Mouse (Mus musculus): Measurements from ENCODE around the gene Ccdc154. TPM values are rescaled to one million over a fixed set of nuclear protein-coding genes. Genes with fewer than 3 reads are reported as not detected.

Gene Ccdc154
- polyA plus RNA-seq, 1 experiment, result 23.5 TPM

- TF ChIP-seq POLR2A (IDR thresholded peaks at IDR 0.05; ENCODE audit: control insufficient read depth, low read depth, low read length) (no peak), CTCF (IDR thresholded peaks at IDR 0.05; ENCODE audit: control insufficient read depth, insufficient read depth, insufficient replicate concordance, low read depth, low read length) (no peak)
- H3K27ac ChIP-seq (ENCODE audit: control insufficient read depth, insufficient read depth, low read depth, low read length), result no peak overlapping the region
- H3K4me3 ChIP-seq (ENCODE audit: control insufficient read depth, low read depth, low read length), result peak overlapping the region; percentile 88
These were observed 1.1 kb downstream of the Ccdc154 start for GRCm38 (mm10) chr17:25163387-25163786.

GRCm38 (mm10) chr17:25164770-25165169 is 2.5 kb downstream of the Ccdc154 start:
- Histone ChIP-seq H3K4me3 (ENCODE audit: control insufficient read depth, low read depth, low read length) (no peak overlapping the region), H3K36me3 (ENCODE audit: control insufficient read depth, insufficient read depth, low read length) (no peaks in the 10 kb centered on the region; the same call in none of the 2 replicates), H3K27ac (ENCODE audit: control insufficient read depth, insufficient read depth, low read depth, low read length) (no peak overlapping the region), H3K4me1 (ENCODE audit: control insufficient read depth, insufficient read depth, low read length) (peaks cover 17% of the 10 kb centered on the region), H3K27me3 (ENCODE audit: control insufficient read depth, insufficient read depth, low read length) (no peaks in the 10 kb centered on the region)
- no peak for TF ChIP-seq CTCF (IDR thresholded peaks at IDR 0.05; ENCODE audit: control insufficient read depth, insufficient read depth, insufficient replicate concordance, low read depth, low read length)
- no peak for TF ChIP-seq POLR2A (IDR thresholded peaks at IDR 0.05; ENCODE audit: control insufficient read depth, low read depth, low read length)

More at GRCm38 (mm10) chr17:25163387-25163786, 1.1 kb downstream of the Ccdc154 start:
- peaks cover 1% of the 10 kb centered on the region for H3K36me3 ChIP-seq (ENCODE audit: control insufficient read depth, insufficient read depth, low read length)
- H3K4me1 ChIP-seq (ENCODE audit: control insufficient read depth, insufficient read depth, low read length), result peaks cover 17% of the 10 kb centered on the region
- no peaks in the 10 kb centered on the region for H3K27me3 ChIP-seq (ENCODE audit: control insufficient read depth, insufficient read depth, low read length)

GRCm38 (mm10) chr17:25165970-25166671 is 3.9 kb downstream of the Ccdc154 start:
- no peaks in the 10 kb centered on the region for H3K27me3 ChIP-seq (ENCODE audit: control insufficient read depth, insufficient read depth, low read length)
- peaks cover 15% of the 10 kb centered on the region for H3K4me1 ChIP-seq (ENCODE audit: control insufficient read depth, insufficient read depth, low read length)
- no peak overlapping the region for H3K27ac ChIP-seq (ENCODE audit: control insufficient read depth, insufficient read depth, low read depth, low read length)
- TF ChIP-seq POLR2A (IDR thresholded peaks at IDR 0.05; ENCODE audit: control insufficient read depth, low read depth, low read length) (no peak), CTCF (IDR thresholded peaks at IDR 0.05; ENCODE audit: control insufficient read depth, insufficient read depth, insufficient replicate concordance, low read depth, low read length) (no peak)
- no peak overlapping the region for H3K4me3 ChIP-seq (ENCODE audit: control insufficient read depth, low read depth, low read length)
- H3K36me3 ChIP-seq (ENCODE audit: control insufficient read depth, insufficient read depth, low read length), result no peaks in the 10 kb centered on the region; the same call in none of the 2 replicates

- no peak for TF ChIP-seq POLR2A (IDR thresholded peaks at IDR 0.05; ENCODE audit: control insufficient read depth, low read depth, low read length)
- no peak for TF ChIP-seq CTCF (IDR thresholded peaks at IDR 0.05; ENCODE audit: control insufficient read depth, insufficient read depth, insufficient replicate concordance, low read depth, low read length)
- H3K4me3 ChIP-seq (ENCODE audit: control insufficient read depth, low read depth, low read length), result no peak overlapping the region
- no peaks in the 10 kb centered on the region for H3K27me3 ChIP-seq (ENCODE audit: control insufficient read depth, insufficient read depth, low read length)
- H3K27ac ChIP-seq (ENCODE audit: control insufficient read depth, insufficient read depth, low read depth, low read length), result no peak overlapping the region
- H3K4me1 ChIP-seq (ENCODE audit: control insufficient read depth, insufficient read depth, low read length), result no peaks in the 10 kb centered on the region
- no peaks in the 10 kb centered on the region for H3K36me3 ChIP-seq (ENCODE audit: control insufficient read depth, insufficient read depth, low read length)
These were observed 7.4 kb downstream of the Ccdc154 start for GRCm38 (mm10) chr17:25169706-25170105.

GRCm38 (mm10) chr17:25172558-25172957 is 10.3 kb downstream of the Ccdc154 start:
- Histone ChIP-seq H3K27ac (ENCODE audit: control insufficient read depth, insufficient read depth, low read depth, low read length) (no peak overlapping the region), H3K4me3 (ENCODE audit: control insufficient read depth, low read depth, low read length) (no peak overlapping the region), H3K36me3 (ENCODE audit: control insufficient read depth, insufficient read depth, low read length) (no peaks in the 10 kb centered on the region), H3K4me1 (ENCODE audit: control insufficient read depth, insufficient read depth, low read length) (no peaks in the 10 kb centered on the region), H3K27me3 (ENCODE audit: control insufficient read depth, insufficient read depth, low read length) (no peaks in the 10 kb centered on the region)
- TF ChIP-seq CTCF (IDR thresholded peaks at IDR 0.05; ENCODE audit: control insufficient read depth, insufficient read depth, insufficient replicate concordance, low read depth, low read length) (no peak), POLR2A (IDR thresholded peaks at IDR 0.05; ENCODE audit: control insufficient read depth, low read depth, low read length) (no peak)

- Histone ChIP-seq H3K36me3 (ENCODE audit: control insufficient read depth, insufficient read depth, low read length) (no peaks in the 10 kb centered on the region), H3K27me3 (ENCODE audit: control insufficient read depth, insufficient read depth, low read length) (no peaks in the 10 kb centered on the region), H3K27ac (ENCODE audit: control insufficient read depth, insufficient read depth, low read depth, low read length) (no peak within 1 kb of the TSS), H3K4me1 (ENCODE audit: control insufficient read depth, insufficient read depth, low read length) (no peaks in the 10 kb centered on the region), H3K4me3 (ENCODE audit: control insufficient read depth, low read depth, low read length) (no peak within 1 kb of the TSS)
- no peak for TF ChIP-seq POLR2A (IDR thresholded peaks at IDR 0.05; ENCODE audit: control insufficient read depth, low read depth, low read length)
- TF ChIP-seq CTCF (IDR thresholded peaks at IDR 0.05; ENCODE audit: control insufficient read depth, insufficient read depth, insufficient replicate concordance, low read depth, low read length), result no peak
These were observed 13.2 kb downstream of the Ccdc154 start, which contains the start of gene Gm38655 for GRCm38 (mm10) chr17:25175411-25175810. Gm38655 (minus strand) TSS chr17:25175471.

GRCm38 (mm10) chr17:25183232-25183631 is 21.0 kb downstream of the Ccdc154 start:
- TF ChIP-seq POLR2A (IDR thresholded peaks at IDR 0.05; ENCODE audit: control insufficient read depth, low read depth, low read length), result no peak
- no peak for TF ChIP-seq CTCF (IDR thresholded peaks at IDR 0.05; ENCODE audit: control insufficient read depth, insufficient read depth, insufficient replicate concordance, low read depth, low read length)
- Histone ChIP-seq H3K4me3 (ENCODE audit: control insufficient read depth, low read depth, low read length) (no peak overlapping the region), H3K36me3 (ENCODE audit: control insufficient read depth, insufficient read depth, low read length) (no peaks in the 10 kb centered on the region), H3K4me1 (ENCODE audit: control insufficient read depth, insufficient read depth, low read length) (peaks cover 8% of the 10 kb centered on the region), H3K27ac (ENCODE audit: control insufficient read depth, insufficient read depth, low read depth, low read length) (no peak overlapping the region), H3K27me3 (ENCODE audit: control insufficient read depth, insufficient read depth, low read length) (no peaks in the 10 kb centered on the region)

Measured in testis, adult 2 months (tissue).